Mouse (Mus musculus) hindbrain, embryonic 10.5 days (tissue): Measurements from ENCODE around the gene Lpin3. TPM values are rescaled to one million over a fixed set of nuclear protein-coding genes. Genes with fewer than 3 reads are reported as not detected.

Experiments
- DNase-seq: peaks from one replicate; pipeline ENCODE4 v3.0.0-alpha.2; 2017; ENCODE audit warnings: low spot score
- H3K27ac ChIP-seq: fragments of 300-500 bp; sonication (generic); 2 replicates; pipeline ENCODE4 v1.5.1; 2016; ENCODE audit warnings: mild to moderate bottlenecking, moderate library complexity
- H3K27me3 ChIP-seq: fragments of 300-500 bp; sonication (generic); 2 replicates; pipeline ENCODE4 v1.6.1; 2016; ENCODE audit warnings: mild to moderate bottlenecking; ENCODE audit not compliant: poor library complexity, insufficient read depth, severe bottlenecking
- H3K36me3 ChIP-seq: fragments of 300-500 bp; sonication (generic); 2 replicates; pipeline ENCODE4 v1.6.1; 2016; ENCODE audit warnings: mild to moderate bottlenecking, moderate library complexity
- H3K4me1 ChIP-seq: fragments of 300-500 bp; sonication (generic); replicated peaks from 2 replicates; pipeline ENCODE4 v1.6.1; 2016; ENCODE audit warnings: mild to moderate bottlenecking
- H3K4me3 ChIP-seq: fragments of 300-500 bp; sonication (generic); 2 replicates; pipeline ENCODE4 v1.5.1; 2016; ENCODE audit warnings: mild to moderate bottlenecking, moderate library complexity
- H3K9me3 ChIP-seq: fragments of 300-500 bp; sonication (generic); 2 replicates; pipeline ENCODE4 v1.6.1; 2016; ENCODE audit warnings: mild to moderate bottlenecking, moderate library complexity
- WGBS: fragments of 180-500 bp; shearing (Covaris S2); methylation state at CpG from one replicate; pipeline ENCODE4 v1.1.7; 2016; 5-methylcytosine and 5-hydroxymethylcytosine counted together
- polyA plus RNA-seq: library from polyadenylated mRNA; unstranded; fragments of >200 nt; fragmentation: Nextera tagmentation; extraction: Ambion mirVana; gene quantifications from 2 replicates; pipeline ENCODE4 v1.2.1, GENCODE M21; 2016

The Lpin3 gene
- polyA plus RNA-seq, 1 experiment from 2014 or later, result 1.1 TPM

- Histone ChIP-seq H3K4me3 (no peak overlapping the region), H3K36me3 (no peaks in the 10 kb centered on the region), H3K4me1 (0 out of 2 replicates have a peak, but pooled peaks cover 3% of the 10 kb centered on the region), H3K27ac (no peak overlapping the region), H3K27me3 (no peaks in the 10 kb centered on the region), H3K9me3 (no peaks in the 10 kb centered on the region)
- no peak for DNase-seq
- WGBS, result 86% methylated on average over 7 of the region's 7 CpGs
These were observed 21.4 kb downstream of the Lpin3 start for GRCm38 (mm10) chr2:160901656-160902412.

- H3K4me1 ChIP-seq, result peaks cover 16% of the 10 kb centered on the region; the same call in 1 of the 2 replicates
- no peak for DNase-seq
- 92% methylated on average over 12 of the region's 12 CpGs for WGBS
These were observed 24.8 kb downstream of the Lpin3 start for GRCm38 (mm10) chr2:160905301-160905700.

GRCm38 (mm10) chr2:160906101-160906500 lies 25.6 kb downstream of the Lpin3 start:
- Histone ChIP-seq H3K4me3 (no peak overlapping the region), H3K36me3 (0 out of 2 replicates have a peak, but pooled peaks cover 5% of the 10 kb centered on the region), H3K27me3 (peaks cover 37% of the 10 kb centered on the region), H3K27ac (no peak overlapping the region), H3K9me3 (no peaks in the 10 kb centered on the region), H3K4me1 (peaks cover 16% of the 10 kb centered on the region; the same call in 1 of the 2 replicates)
- 71% methylated on average over 5 of the region's 5 CpGs for WGBS
- DNase-seq, result no peak

More at GRCm38 (mm10) chr2:160905301-160905700, 24.8 kb downstream of the Lpin3 start:
- Histone ChIP-seq H3K27me3 (peaks cover 29% of the 10 kb centered on the region), H3K9me3 (no peaks in the 10 kb centered on the region), H3K4me3 (no peak overlapping the region), H3K27ac (no peak overlapping the region), H3K36me3 (0 out of 2 replicates have a peak, but pooled peaks cover 5% of the 10 kb centered on the region)

- Histone ChIP-seq H3K27ac (no peak overlapping the region), H3K4me3 (no peak overlapping the region), H3K9me3 (no peaks in the 10 kb centered on the region), H3K27me3 (peaks cover 62% of the 10 kb centered on the region), H3K36me3 (0 out of 2 replicates have a peak, but pooled peaks cover 5% of the 10 kb centered on the region), H3K4me1 (peaks cover 29% of the 10 kb centered on the region)
- DNase-seq, result no peak
- WGBS, result 61% methylated on average over 18 of the region's 18 CpGs
These were observed 28.1 kb downstream of the Lpin3 start for GRCm38 (mm10) chr2:160908607-160909006.

GRCm38 (mm10) chr2:160910633-160911032 lies 30.2 kb downstream of the Lpin3 start:
- Histone ChIP-seq H3K27ac (no peak overlapping the region), H3K27me3 (peaks cover 82% of the 10 kb centered on the region), H3K36me3 (0 out of 2 replicates have a peak, but pooled peaks cover 5% of the 10 kb centered on the region), H3K4me1 (peaks cover 33% of the 10 kb centered on the region), H3K4me3 (no peak overlapping the region), H3K9me3 (no peaks in the 10 kb centered on the region)
- no peak for DNase-seq
- 87% methylated on average over 5 of the region's 5 CpGs for WGBS

- Histone ChIP-seq H3K4me1 (peaks cover 32% of the 10 kb centered on the region), H3K27ac (peak overlapping the region; percentile 80), H3K4me3 (peak overlapping the region; percentile 65), H3K9me3 (no peaks in the 10 kb centered on the region), H3K36me3 (0 out of 2 replicates have a peak, but pooled peaks cover 5% of the 10 kb centered on the region), H3K27me3 (peaks cover 90% of the 10 kb centered on the region)
- WGBS, result 2% methylated on average over 63 of the region's 64 CpGs
- peak; percentile 43 for DNase-seq
These were observed 31.2 kb downstream of the Lpin3 start for GRCm38 (mm10) chr2:160911558-160912201.

GRCm38 (mm10) chr2:160912231-160912671 lies 31.8 kb downstream of the Lpin3 start, which contains the start of gene Emilin3:
Emilin3 (minus strand) TSS chr2:160912328.
- H3K27ac ChIP-seq, result peak within 1 kb of the TSS; percentile 80
- H3K36me3 ChIP-seq, result 0 out of 2 replicates have a peak, but pooled peaks cover 5% of the 10 kb centered on the region
- under 1% methylated on average over 46 of the region's 46 CpGs for WGBS
- H3K9me3 ChIP-seq, result no peaks in the 10 kb centered on the region
- peak; percentile 53 for DNase-seq
- peak within 1 kb of the TSS; percentile 65 for H3K4me3 ChIP-seq
- peaks cover 37% of the 10 kb centered on the region for H3K4me1 ChIP-seq
- H3K27me3 ChIP-seq, result peaks cover 90% of the 10 kb centered on the region

- no peaks in the 10 kb centered on the region for H3K36me3 ChIP-seq
- peaks cover 68% of the 10 kb centered on the region for H3K27me3 ChIP-seq
- 85% methylated on average over 9 of the region's 9 CpGs for WGBS
- H3K9me3 ChIP-seq, result no peaks in the 10 kb centered on the region
- no peak for DNase-seq
- H3K4me1 ChIP-seq, result peaks cover 42% of the 10 kb centered on the region
- H3K27ac ChIP-seq, result no peak overlapping the region
- H3K4me3 ChIP-seq, result no peak overlapping the region
These were observed 34.2 kb downstream of the Lpin3 start for GRCm38 (mm10) chr2:160914656-160915055.

- H3K4me3 ChIP-seq, result no peak overlapping the region
- H3K27me3 ChIP-seq, result peaks cover 54% of the 10 kb centered on the region
- H3K27ac ChIP-seq, result no peak overlapping the region
- H3K36me3 ChIP-seq, result no peaks in the 10 kb centered on the region
- H3K9me3 ChIP-seq, result no peaks in the 10 kb centered on the region
- WGBS, result 83% methylated on average over 13 of the region's 13 CpGs
- no peak for DNase-seq
- peaks cover 49% of the 10 kb centered on the region for H3K4me1 ChIP-seq
These were observed 35.5 kb downstream of the Lpin3 start for GRCm38 (mm10) chr2:160915821-160916610.

GRCm38 (mm10) chr2:160916714-160917113 lies 36.2 kb downstream of the Lpin3 start:
- Histone ChIP-seq H3K4me1 (peaks cover 47% of the 10 kb centered on the region), H3K27ac (no peak overlapping the region), H3K36me3 (no peaks in the 10 kb centered on the region), H3K9me3 (no peaks in the 10 kb centered on the region), H3K27me3 (peaks cover 47% of the 10 kb centered on the region), H3K4me3 (no peak overlapping the region)
- WGBS, result 84% methylated on average over 8 of the region's 8 CpGs
- DNase-seq, result no peak

- Histone ChIP-seq H3K27ac (peak overlapping the region; percentile 23; the same call in 1 of the 2 replicates), H3K27me3 (peaks cover 41% of the 10 kb centered on the region), H3K9me3 (no peaks in the 10 kb centered on the region), H3K4me1 (peaks cover 43% of the 10 kb centered on the region), H3K4me3 (no peak overlapping the region), H3K36me3 (no peaks in the 10 kb centered on the region)
- no peak for DNase-seq
- WGBS, result 96% methylated on average over 3 of the region's 3 CpGs
These were observed 36.8 kb downstream of the Lpin3 start for GRCm38 (mm10) chr2:160917313-160917712.

GRCm38 (mm10) chr2:160918154-160918929 lies 37.9 kb downstream of the Lpin3 start:
- Histone ChIP-seq H3K27ac (peak overlapping the region; percentile 60), H3K9me3 (no peaks in the 10 kb centered on the region), H3K4me3 (no peak overlapping the region), H3K36me3 (no peaks in the 10 kb centered on the region), H3K4me1 (peaks cover 40% of the 10 kb centered on the region), H3K27me3 (peaks cover 31% of the 10 kb centered on the region)
- no peak for DNase-seq
- WGBS, result 48% methylated on average over 8 of the region's 8 CpGs
